Comparison of ENCODE assay signal across 25 mouse cellular contexts in the genomic region with DNA sequence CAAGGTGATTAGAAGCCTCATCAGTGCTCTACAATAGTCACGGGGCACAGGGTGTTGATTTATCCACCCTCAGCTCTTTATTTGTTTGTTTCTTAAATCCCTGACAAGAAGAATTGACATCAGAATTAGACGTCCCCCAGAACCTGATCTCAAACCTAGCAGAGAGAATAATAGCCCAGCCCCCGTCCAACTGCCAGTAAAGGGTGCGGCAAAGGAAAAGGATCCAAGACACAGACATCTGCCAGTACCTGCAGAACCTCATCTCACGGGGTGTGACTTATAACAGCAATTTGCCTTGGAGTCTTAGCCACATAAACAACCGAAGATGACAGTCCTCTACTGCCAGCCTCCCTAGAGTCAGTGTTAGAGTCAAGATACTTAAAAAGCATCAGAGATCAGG. TPM values are rescaled to one million over a fixed set of nuclear protein-coding genes. Genes with fewer than 3 reads are reported as not detected.
DNase-seq lines count a peak whose midpoint lies in the region; ATAC-seq and TF ChIP-seq lines count a peak whose summit lies in the region.
"Had no signal": no experiment of that assay in that cellular context is flagged by ENCODE, and none has a peak within 500 bp of the region (broad histone marks: within the 10 kb centered on the region; RNA-seq: fewer than 3 reads in every experiment).

No protein-coding gene starts in this region.

- in situ Hi-C loops in ES-E14 (cut with MboI; ENCODE audit: low sequenced_read_pairs in 2 of 2, unreplicated experiment in 2 of 2): no loop called here

- ATAC-seq in embryonic facial prominence, embryonic 14.5 days (ENCODE audit: low read depth): 0 out of 2 replicates have a peak, but pooled peaks have one; percentile 18
- no peak for ATAC-seq in embryonic facial prominence, embryonic 15.5 days (ENCODE audit: insufficient number of reproducible peaks, low FRiP score, low TSS enrichment, low read depth)
- no peak for ATAC-seq in liver, postnatal 0 days
- ATAC-seq: forebrain, embryonic 14.5 days; forebrain, postnatal 0 days; intestine, postnatal 0 days had no signal

- no peaks in the 10 kb centered on the region for H3K4me1 ChIP-seq in embryonic facial prominence, embryonic 14.5 days (ENCODE audit: control insufficient read depth, insufficient read depth, low read length)
- H3K4me1 ChIP-seq in embryonic facial prominence, embryonic 10.5 days: peaks cover 15% of the 10 kb centered on the region
- H3K4me1 ChIP-seq in ES-E14 (ENCODE audit: control insufficient read depth in 2 of 2, insufficient read depth in 2 of 2, low read length in 2 of 2, poor library complexity in 1 of 2): peaks cover 16 to 23% of the 10 kb centered on the region in 2 experiments
- H3K4me1 ChIP-seq in embryonic facial prominence, embryonic 15.5 days: peaks cover 6% of the 10 kb centered on the region; the same call in 1 of the 2 replicates
- no peaks in the 10 kb centered on the region for H3K4me1 ChIP-seq in liver, postnatal 0 days (ENCODE audit: insufficient read depth)

- no peak overlapping the region for H3K4me3 ChIP-seq in embryonic facial prominence, embryonic 14.5 days (ENCODE audit: low read depth, low read length)
- H3K4me3 ChIP-seq in embryonic facial prominence, embryonic 10.5 days: no peak overlapping the region
- H3K4me3 ChIP-seq in ES-E14 (ENCODE audit: insufficient read depth in 1 of 2, low read depth in 1 of 2, low read length in 2 of 2, poor library complexity in 1 of 2, severe bottlenecking in 1 of 2): peak overlapping the region in 1 of 2 experiments; percentile 28; a peak in 1 of 4 replicates
- no peak overlapping the region for H3K4me3 ChIP-seq in embryonic facial prominence, embryonic 15.5 days (replicated peaks)
- H3K4me3 ChIP-seq in liver, postnatal 0 days (ENCODE audit: low read depth, low read length): no peak overlapping the region
- H3K4me3 ChIP-seq: embryonic facial prominence, embryonic 12.5 days; forebrain, embryonic 10.5 days; gastrocnemius, adult 2 months; hindbrain, embryonic 12.5 days; hindbrain, embryonic 15.5 days had no signal

- H3K36me3 ChIP-seq in embryonic facial prominence, embryonic 14.5 days (ENCODE audit: control insufficient read depth, insufficient read depth, low read length): no peaks in the 10 kb centered on the region
- no peaks in the 10 kb centered on the region for H3K36me3 ChIP-seq in embryonic facial prominence, embryonic 10.5 days (replicated peaks)
- H3K36me3 ChIP-seq in ES-E14 (ENCODE audit: control insufficient read depth, insufficient read depth, low read length, poor library complexity, severe bottlenecking): no peaks in the 10 kb centered on the region
- H3K36me3 ChIP-seq in embryonic facial prominence, embryonic 15.5 days: no peaks in the 10 kb centered on the region
- H3K36me3 ChIP-seq in liver, postnatal 0 days (replicated peaks; ENCODE audit: insufficient read depth, low read length): no peaks in the 10 kb centered on the region
- H3K36me3 ChIP-seq: embryonic facial prominence, embryonic 12.5 days; forebrain, embryonic 10.5 days; hindbrain, embryonic 12.5 days; hindbrain, embryonic 15.5 days had no signal

- H3K27me3 ChIP-seq in embryonic facial prominence, embryonic 14.5 days (replicated peaks; ENCODE audit: control insufficient read depth, insufficient read depth, low read length): no peaks in the 10 kb centered on the region
- H3K27me3 ChIP-seq in embryonic facial prominence, embryonic 10.5 days (replicated peaks; ENCODE audit: low read depth, poor library complexity, severe bottlenecking): no peaks in the 10 kb centered on the region
- H3K27me3 ChIP-seq in embryonic facial prominence, embryonic 15.5 days: no peaks in the 10 kb centered on the region
- H3K27me3 ChIP-seq in liver, postnatal 0 days (ENCODE audit: insufficient read depth, low read length): no peaks in the 10 kb centered on the region
- H3K27me3 ChIP-seq: CH12.LX; embryonic facial prominence, embryonic 12.5 days; hindbrain, embryonic 12.5 days; hindbrain, embryonic 15.5 days had no signal

- H3K9ac ChIP-seq in embryonic facial prominence, embryonic 14.5 days (ENCODE audit: low read depth, low read length): no peak overlapping the region
- peak overlapping the region; percentile 14; the same call in 1 of the 2 replicates for H3K9ac ChIP-seq in ES-E14 (ENCODE audit: insufficient read depth, low read depth, low read length, poor library complexity, severe bottlenecking)
- no peak overlapping the region for H3K9ac ChIP-seq in embryonic facial prominence, embryonic 15.5 days
- H3K9ac ChIP-seq in liver, postnatal 0 days (replicated peaks): no peak overlapping the region
- H3K9ac ChIP-seq: embryonic facial prominence, embryonic 12.5 days; forebrain, postnatal 0 days; hindbrain, embryonic 12.5 days; hindbrain, embryonic 15.5 days had no signal

- TF ChIP-seq EP300 in liver, postnatal 0 days (IDR thresholded peaks at IDR 0.05; ENCODE audit: low read depth): no peak

- no peak for TF ChIP-seq CTCF in liver, postnatal 0 days (IDR thresholded peaks at IDR 0.05; ENCODE audit: low read depth)

- H3K27ac ChIP-seq in embryonic facial prominence, embryonic 14.5 days (replicated peaks; ENCODE audit: low read depth, low read length): no peak overlapping the region
- H3K27ac ChIP-seq in embryonic facial prominence, embryonic 10.5 days (replicated peaks): no peak overlapping the region
- peak overlapping the region; percentile 80; the same call in 1 of the 2 replicates for H3K27ac ChIP-seq in ES-E14 (ENCODE audit: insufficient read depth, low read depth, low read length, poor library complexity, severe bottlenecking)
- peak overlapping the region; percentile 28; the same call in 1 of the 2 replicates for H3K27ac ChIP-seq in embryonic facial prominence, embryonic 15.5 days (replicated peaks)
- H3K27ac ChIP-seq in liver, postnatal 0 days (ENCODE audit: low read depth): no peak overlapping the region
- H3K27ac ChIP-seq: embryonic facial prominence, embryonic 12.5 days; forebrain, embryonic 10.5 days; gastrocnemius, adult 2 months; hindbrain, embryonic 12.5 days; hindbrain, embryonic 15.5 days had no signal

- no peak overlapping the region for H3K4me2 ChIP-seq in embryonic facial prominence, embryonic 14.5 days (ENCODE audit: low read depth, low read length)
- no peak overlapping the region for H3K4me2 ChIP-seq in embryonic facial prominence, embryonic 15.5 days (replicated peaks)
- no peak overlapping the region for H3K4me2 ChIP-seq in liver, postnatal 0 days (ENCODE audit: low read depth, low read length)
- H3K4me2 ChIP-seq: embryonic facial prominence, embryonic 12.5 days; heart, embryonic 11.5 days; hindbrain, embryonic 12.5 days; hindbrain, embryonic 15.5 days had no signal

- WGBS in embryonic facial prominence, embryonic 14.5 days: 51% methylated on average over 6 of the region's 6 CpGs
- WGBS in embryonic facial prominence, embryonic 10.5 days: 60% methylated on average over 6 of the region's 6 CpGs
- WGBS in embryonic facial prominence, embryonic 15.5 days: 39% methylated on average over 6 of the region's 6 CpGs
- WGBS in liver, postnatal 0 days (ENCODE audit: insufficient replicate concordance): 61% methylated on average over 6 of the region's 6 CpGs

- peak; percentile 20 for DNase-seq in embryonic facial prominence, embryonic 14.5 days (ENCODE audit: low spot score)
- no peak for DNase-seq in embryonic facial prominence, embryonic 10.5 days (ENCODE audit: low spot score)
- DNase-seq in ES-E14 (ENCODE audit: low read depth, low spot score): no peak
- no peak for DNase-seq in cerebellum, postnatal 10 days
- no peak for DNase-seq in adipocyte (ENCODE audit: low spot score)
- no peak for DNase-seq in liver, postnatal 0 days
- DNase-seq: adrenal gland, adult 2 months; adrenal gland, postnatal 14 days; B cell, adult 2 months; cerebellum, adult 11-12 months; cerebellum, adult 8-10 months; cerebellum, postnatal 14 days; forebrain, postnatal 0 days; gastrocnemius, adult 2 months; gastrocnemius, postnatal 14 days; heart, adult 11 months had no signal

- H3K9me3 ChIP-seq in embryonic facial prominence, embryonic 14.5 days (ENCODE audit: control insufficient read depth, low read length): no peaks in the 10 kb centered on the region
- H3K9me3 ChIP-seq in embryonic facial prominence, embryonic 10.5 days: no peaks in the 10 kb centered on the region
- H3K9me3 ChIP-seq in ES-E14 (ENCODE audit: control insufficient read depth, insufficient read depth, low read depth, low read length): no peaks in the 10 kb centered on the region
- H3K9me3 ChIP-seq in embryonic facial prominence, embryonic 15.5 days (replicated peaks): no peaks in the 10 kb centered on the region
- no peaks in the 10 kb centered on the region for H3K9me3 ChIP-seq in liver, postnatal 0 days (ENCODE audit: low read length)
- H3K9me3 ChIP-seq: embryonic facial prominence, embryonic 12.5 days; forebrain, embryonic 10.5 days; hindbrain, embryonic 12.5 days; hindbrain, embryonic 15.5 days had no signal

TF ChIP-seq in ES-E14, 5 proteins besides CTCF, POLR2A, EP300 and RAD21:
- TF ChIP-seq CHD2 (IDR thresholded peaks at IDR 0.05; ENCODE audit: low read depth, low read length) (no peak), ZNF384 (IDR thresholded peaks at IDR 0.05; ENCODE audit: low read depth, low read length) (no peak), HCFC1 (IDR thresholded peaks at IDR 0.05; ENCODE audit: borderline replicate concordance, insufficient read depth, low read length) (no peak), MAFK (IDR thresholded peaks at IDR 0.05; ENCODE audit: insufficient read depth, low read depth, low read length) (no peak), ZC3H11A (IDR thresholded peaks at IDR 0.05; ENCODE audit: borderline replicate concordance, low read depth, low read length) (no peak)

RNA-seq across cellular contexts. Expression of a gene that starts 6.5 kb away (rescaled TPM):
- polyA plus RNA-seq in embryonic facial prominence, embryonic 14.5 days (2014; fragmentation: Nextera tagmentation; extraction: Ambion mirVana): 72.5 and 76.8 TPM in 2 replicates
- polyA plus RNA-seq in embryonic facial prominence, embryonic 10.5 days (2016; fragmentation: Nextera tagmentation; extraction: Ambion mirVana): 85.5 and 88.1 TPM in 2 replicates
- 86.1 and 107 TPM in 2 replicates for total RNA-seq in ES-E14 (2012; rRNA removed)
- polyA plus RNA-seq in embryonic facial prominence, embryonic 15.5 days (2015; fragmentation: Nextera tagmentation; extraction: Ambion mirVana): 93.3 and 102 TPM in 2 replicates
- 11.3 and 16.5 TPM in 2 replicates for polyA plus RNA-seq in liver, postnatal 0 days (2015; fragmentation: Nextera tagmentation; extraction: Ambion mirVana)

RNA-seq across cellular contexts. Expression of a gene that starts 28.5 kb away (rescaled TPM):
- polyA plus RNA-seq in embryonic facial prominence, embryonic 14.5 days (2014; fragmentation: Nextera tagmentation; extraction: Ambion mirVana): 35.2 and 37.8 TPM in 2 replicates
- 65.7 and 67.0 TPM in 2 replicates for polyA plus RNA-seq in embryonic facial prominence, embryonic 10.5 days (2016; fragmentation: Nextera tagmentation; extraction: Ambion mirVana)
- 53.8 and 76.8 TPM in 2 replicates for total RNA-seq in ES-E14 (2012; rRNA removed)
- polyA plus RNA-seq in embryonic facial prominence, embryonic 15.5 days (2015; fragmentation: Nextera tagmentation; extraction: Ambion mirVana): 36.8 and 43.6 TPM in 2 replicates
- 18.3 and 19.8 TPM in 2 replicates for polyA plus RNA-seq in liver, postnatal 0 days (2015; fragmentation: Nextera tagmentation; extraction: Ambion mirVana)

Comparison
In these comparisons a context has a peak if more than half of its experiments do, and no peak if none do; other contexts are left out.
1. H3K27ac ChIP-seq: peak in ES-E14 (single experiment) and embryonic facial prominence, embryonic 15.5 days (single experiment); none in embryonic facial prominence, embryonic 14.5 days (single experiment), embryonic facial prominence, embryonic 10.5 days (single experiment) and liver, postnatal 0 days (single experiment).